10 mouse cellular contexts compared by ENCODE assay signal in genomic region chr8:111739604-111740003, GRCm38 (mm10). TPM values are rescaled to one million over a fixed set of nuclear protein-coding genes. Genes with fewer than 3 reads are reported as not detected.
DNase-seq lines count a peak whose midpoint lies in the region; ATAC-seq and TF ChIP-seq lines count a peak whose summit lies in the region.
"Had no signal": no experiment of that assay in that cellular context is flagged by ENCODE, and none has a peak within 500 bp of the region (broad histone marks: within the 10 kb centered on the region; RNA-seq: fewer than 3 reads in every experiment).

No protein-coding gene starts in this region.

- ATAC-seq in heart, embryonic 14.5 days (ENCODE audit: insufficient number of reproducible peaks, insufficient read depth, low FRiP score, low read depth), result no peak
- ATAC-seq in forebrain, postnatal 0 days, result no peak
- ATAC-seq in megakaryocyte, adult 5-6 weeks (ENCODE audit: poor library complexity, severe bottlenecking), result peak; percentile 34; the same call in 1 of the 2 replicates
- no peak for ATAC-seq in inflammation-experienced regulatory T-cells, adult 6 months

- no peaks in the 10 kb centered on the region for H3K27me3 ChIP-seq in heart, embryonic 14.5 days (ENCODE audit: control insufficient read depth, insufficient read depth, low read length)
- H3K27me3 ChIP-seq in forebrain, postnatal 0 days (ENCODE audit: insufficient read depth, low read length), result no peaks in the 10 kb centered on the region

- H3K4me3 ChIP-seq in heart, embryonic 14.5 days (ENCODE audit: control insufficient read depth in 1 of 2, insufficient read depth in 1 of 2, low read depth in 1 of 2, low read length in 2 of 2), result no peak overlapping the region
- no peak overlapping the region for H3K4me3 ChIP-seq in forebrain, postnatal 0 days (ENCODE audit: low read depth, low read length)

- TF ChIP-seq CTCF in forebrain, postnatal 0 days (IDR thresholded peaks at IDR 0.05; ENCODE audit: low read depth), result peak; percentile 28; the same call in 1 of the 2 replicates

- DNase-seq in heart, postnatal 36 days, result no peak
- peak; percentile 64 for DNase-seq in MN1 (ENCODE audit: low spot score)
- DNase-seq in forebrain, postnatal 0 days, result no peak
- DNase-seq in c-Kit-positive CD71-positive TER-119-positive erythroid progenitor cells, embryonic 14.5 days (ENCODE audit: low spot score), result no peak
- no peak for DNase-seq in gastrocnemius, postnatal 4 days (ENCODE audit: low spot score in 2 of 2)

- no peak overlapping the region for H3K4me2 ChIP-seq in heart, embryonic 14.5 days (ENCODE audit: low read length)
- H3K4me2 ChIP-seq in forebrain, postnatal 0 days (ENCODE audit: low read depth), result no peak overlapping the region

- H3K27ac ChIP-seq in heart, embryonic 14.5 days (replicated peaks in 1 of 2; ENCODE audit: control insufficient read depth in 1 of 2, insufficient read depth in 1 of 2, low read depth in 2 of 2, low read length in 2 of 2), result no peak overlapping the region
- H3K27ac ChIP-seq in forebrain, postnatal 0 days (ENCODE audit: low read depth, low read length), result no peak overlapping the region
- H3K27ac ChIP-seq: macrophage had no signal

- peak overlapping the region; percentile 9; the same call in 1 of the 2 replicates for H3K9ac ChIP-seq in heart, embryonic 14.5 days (ENCODE audit: low read length)
- no peak overlapping the region for H3K9ac ChIP-seq in forebrain, postnatal 0 days

- H3K9me3 ChIP-seq in heart, embryonic 14.5 days (ENCODE audit: control insufficient read depth, low read length), result no peaks in the 10 kb centered on the region
- H3K9me3 ChIP-seq in forebrain, postnatal 0 days (ENCODE audit: low read length), result no peaks in the 10 kb centered on the region

- WGBS in heart, embryonic 14.5 days, result 60% methylated on average over 7 of the region's 7 CpGs
- 51% methylated on average over 7 of the region's 7 CpGs for WGBS in forebrain, postnatal 0 days

- intact Hi-C loops in heart, postnatal 36 days (cut with DNase I), result no loop called here

- peaks cover 61 to 84% of the 10 kb centered on the region in 2 experiments for H3K4me1 ChIP-seq in heart, embryonic 14.5 days (ENCODE audit: control insufficient read depth in 2 of 2, insufficient read depth in 2 of 2, low read length in 2 of 2)
- H3K4me1 ChIP-seq in forebrain, postnatal 0 days (ENCODE audit: insufficient read depth), result peaks cover 26% of the 10 kb centered on the region

- 0 out of 2 replicates have a peak, but pooled peaks cover 7% of the 10 kb centered on the region for H3K36me3 ChIP-seq in heart, embryonic 14.5 days (ENCODE audit: control insufficient read depth, insufficient read depth, low read length)
- no peaks in the 10 kb centered on the region for H3K36me3 ChIP-seq in forebrain, postnatal 0 days (ENCODE audit: insufficient read depth)

RNA-seq across cellular contexts. Expression of gene Bcar1, which starts 4.0 kb away (rescaled TPM):
- polyA plus RNA-seq in heart, embryonic 14.5 days (2014; fragmentation: Nextera tagmentation; extraction: Ambion mirVana), result 49.5 and 50.8 TPM in 2 replicates
- total RNA-seq in heart, postnatal 36 days (2021), result 10 to 100 TPM; 18.8 to 19.1 TPM
- total RNA-seq in forebrain, postnatal 0 days (2014; rRNA removed), result 53.4 and 60.3 TPM in 2 replicates
- 43.4 and 47.0 TPM in 2 replicates for polyA plus RNA-seq in forebrain, postnatal 0 days (2015; fragmentation: Nextera tagmentation; extraction: Ambion mirVana)
- total RNA-seq in megakaryocyte, adult 5-6 weeks (2015), result 0.21 TPM in 1 of 2 replicates, not detected in the other
- not detected in 2 replicates for total RNA-seq in megakaryocyte, adult 5-6 weeks (2017)
- 10 to 100 TPM; 35.1 to 36.5 TPM for total RNA-seq in gastrocnemius, postnatal 4 days (2021)
- polyA plus RNA-seq in inflammation-experienced regulatory T-cells, adult 6 months (2017; shearing (Covaris generic)), result under 1 TPM in 2 of 3 experiments, not detected in 1; 0.17 to 0.25 TPM

RNA-seq across cellular contexts. Expression of gene Ctrb1, which starts 48.8 kb away (rescaled TPM):
- not detected in 2 replicates for polyA plus RNA-seq in heart, embryonic 14.5 days (2014; fragmentation: Nextera tagmentation; extraction: Ambion mirVana)
- not detected for total RNA-seq in heart, postnatal 36 days (2021)
- total RNA-seq in forebrain, postnatal 0 days (2014; rRNA removed), result not detected in 2 replicates
- not detected in 2 replicates for polyA plus RNA-seq in forebrain, postnatal 0 days (2015; fragmentation: Nextera tagmentation; extraction: Ambion mirVana)
- total RNA-seq in megakaryocyte, adult 5-6 weeks (2015), result not detected in 2 replicates
- total RNA-seq in megakaryocyte, adult 5-6 weeks (2017), result not detected in 2 replicates
- under 1 TPM in 1 of 2 experiments, not detected in 1; 0.32 TPM for total RNA-seq in gastrocnemius, postnatal 4 days (2021)
- polyA plus RNA-seq in inflammation-experienced regulatory T-cells, adult 6 months (2017; shearing (Covaris generic)), result not detected
- polyA plus RNA-seq: macrophage; stomach, embryonic 14.5 days had no signal

Comparison
In these comparisons a context has a peak if more than half of its experiments do, and no peak if none do; other contexts are left out.
1. RNA of gene Bcar1, which starts 4.0 kb away (total RNA-seq): 53.4 to 60.3 TPM in forebrain, postnatal 0 days, 35.1 to 36.5 TPM in gastrocnemius, postnatal 4 days and 18.8 to 19.1 TPM in heart, postnatal 36 days; 0.21 TPM in megakaryocyte, adult 5-6 weeks; every median in the first group is over 10 times any median in the second.